Mouse (Mus musculus) left cerebral cortex, postnatal 10 days (tissue): ENCODE measurements around the gene Zbtb45. TPM values are rescaled to one million over a fixed set of nuclear protein-coding genes. Genes with fewer than 3 reads are reported as not detected.
A peak's percentile ranks its signal among the peaks of the same experiment; 100 is the strongest.

ENCODE experiments used
- DNase-seq, 2 experiments: peaks; one replicate each; pipeline ENCODE4 v3.0.0; 2021 to 2022; ENCODE audit warnings: low spot score in 2 of 2, mixed read lengths in 1 of 2; ENCODE audit errors: extremely low spot score in 1 of 2
- intact Hi-C: fragments of 180-260 bp; cut with DNase I; formaldehyde crosslinking; loops from one replicate; pipeline ENCODE4 v1.15.1; 2025
- total RNA-seq, 2 experiments: library from RNA; stranded (reverse); gene quantifications; 2 replicates each; pipeline ENCODE4 v1.2.3; 2021

Zbtb45 gene
- total RNA-seq, 2 experiments from 2014 or later: 31.3 to 32.1 TPM

DNA sequence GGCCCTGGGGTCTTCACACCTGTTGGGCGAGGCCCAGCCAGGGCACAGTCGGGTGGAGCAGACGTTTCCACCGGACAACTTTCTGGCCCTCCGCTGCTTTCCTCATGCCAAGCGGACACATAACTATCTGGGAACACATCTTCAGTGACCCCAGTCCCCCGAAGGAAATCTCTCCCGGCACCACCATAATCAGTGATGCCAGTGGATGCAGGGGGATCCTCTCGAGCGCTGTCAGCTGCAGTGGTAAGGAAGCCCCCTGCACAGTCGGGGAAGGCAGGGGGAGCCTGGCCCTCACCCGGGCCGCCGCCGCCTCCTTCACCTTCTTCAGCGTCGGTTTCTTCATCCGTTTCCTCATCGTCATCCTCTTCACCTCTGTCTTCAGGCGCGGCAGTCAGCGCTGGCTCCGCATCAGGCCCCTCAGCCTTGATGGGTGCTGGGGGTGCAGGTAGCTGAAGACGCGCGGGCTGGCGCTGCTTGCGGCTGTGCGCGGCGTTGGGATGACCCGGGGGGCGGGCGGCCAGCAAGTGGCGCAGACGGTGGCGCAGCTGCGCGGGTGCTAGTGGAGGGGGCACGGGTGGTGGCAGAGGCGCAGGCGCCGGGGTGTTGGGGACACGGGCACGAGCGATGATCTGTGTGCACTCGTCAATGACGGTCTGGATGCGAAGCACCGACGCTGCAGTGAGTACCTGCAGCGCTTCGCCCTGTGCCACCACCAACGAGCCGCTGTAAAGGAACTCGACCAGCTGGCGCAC is 2.3 kb downstream of the Zbtb45 start:
- intact Hi-C loops: loop anchor here (2.0 to 5.0 kb wide), 3 partner anchors 17 to 95 kb away; no protein-coding TSS in a partner anchor
- DNase-seq: peak in 1 of 2 experiments; percentile 58

DNA sequence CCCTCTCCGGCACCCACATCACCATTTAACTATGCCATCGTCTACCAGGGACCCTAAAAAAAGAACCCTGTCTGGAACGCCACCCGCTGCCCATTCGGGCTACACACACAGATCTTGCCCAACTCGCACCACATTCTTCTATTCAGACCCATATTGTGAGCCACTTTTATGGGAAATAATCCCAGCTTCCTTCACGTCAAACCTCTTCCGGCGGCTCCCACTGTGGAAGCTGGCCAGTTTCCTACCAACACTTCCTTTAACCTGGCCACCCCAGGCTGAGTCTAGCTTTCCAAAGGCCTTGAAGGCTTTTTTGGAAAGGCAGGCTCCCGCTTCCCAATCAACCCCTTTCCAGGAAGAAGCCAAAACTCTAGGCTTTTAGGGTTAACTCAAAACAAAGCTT is 3.3 kb downstream of the Zbtb45 start:
- intact Hi-C loops: loop anchor here (5.0 kb wide), 2 partner anchors 36 to 94 kb away; no protein-coding TSS in a partner anchor
- DNase-seq: peak in 1 of 2 experiments; percentile 29

DNA sequence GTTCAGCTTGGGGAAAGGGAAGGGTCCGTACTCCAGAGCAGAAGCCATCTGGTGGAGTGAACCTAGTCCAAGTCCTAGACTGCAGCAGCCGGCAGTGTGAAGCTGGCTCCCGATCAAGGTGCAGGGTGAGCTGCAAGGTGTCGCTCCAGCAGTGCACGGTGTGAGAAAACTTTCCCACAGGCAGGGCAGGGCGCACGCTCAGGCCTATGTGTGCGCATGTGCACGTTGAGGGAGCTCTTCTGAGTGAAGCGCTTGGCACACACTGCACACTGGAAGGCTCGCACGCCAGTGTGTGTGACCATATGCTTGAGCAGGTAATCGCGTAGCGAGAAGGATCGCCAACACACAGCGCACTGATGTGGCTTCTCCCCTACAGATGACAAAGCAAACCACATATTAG is 3.8 kb downstream of the Zbtb45 start:
- peak in 1 of 2 experiments; percentile 26 for DNase-seq

DNA sequence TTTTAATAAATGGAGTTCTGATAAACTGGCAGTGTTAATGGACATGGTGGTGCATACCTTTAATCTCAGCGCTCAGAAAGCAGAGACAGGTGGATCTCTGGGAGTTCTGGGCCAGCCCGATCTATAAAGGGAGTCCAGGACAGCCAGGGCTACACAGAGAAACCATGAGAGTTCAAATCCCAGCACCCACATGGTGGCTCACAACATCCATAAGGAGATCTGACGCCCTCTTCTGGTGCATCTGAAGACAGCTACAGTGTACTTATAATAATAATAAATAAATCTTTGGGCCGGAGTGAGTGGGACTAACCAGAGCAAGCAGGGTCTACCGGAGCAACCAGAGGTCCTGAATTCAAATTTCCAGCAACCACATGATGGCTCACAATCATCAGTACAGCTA is 6.5 kb downstream of the Zbtb45 start:
- intact Hi-C loops: no loop called here
- DNase-seq: no peak

More for the DNA sequence above, 3.8 kb downstream of the Zbtb45 start:
- intact Hi-C loops: loop anchor here (5.0 kb wide), 2 partner anchors 36 to 94 kb away; no protein-coding TSS in a partner anchor

DNA sequence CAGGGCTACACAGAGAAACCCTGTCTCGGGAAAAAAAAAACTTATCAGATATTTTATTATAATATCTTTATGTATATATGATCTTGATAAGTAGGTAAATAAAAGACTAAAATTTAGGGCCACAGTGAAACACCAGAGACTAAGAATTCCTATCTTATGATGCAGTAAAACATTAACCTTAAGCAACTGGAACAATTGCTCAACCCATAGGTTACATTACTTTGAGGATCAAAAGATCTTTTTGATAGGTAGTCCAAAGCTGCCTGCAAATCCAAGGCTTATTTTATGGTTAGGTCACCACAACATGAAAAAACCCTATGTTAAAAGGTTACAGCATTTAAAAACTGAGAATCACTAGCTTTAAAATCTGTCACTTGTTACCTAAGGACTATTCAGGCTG is 8.2 kb downstream of the Zbtb45 start:
- intact Hi-C loops: no loop called here

DNA sequence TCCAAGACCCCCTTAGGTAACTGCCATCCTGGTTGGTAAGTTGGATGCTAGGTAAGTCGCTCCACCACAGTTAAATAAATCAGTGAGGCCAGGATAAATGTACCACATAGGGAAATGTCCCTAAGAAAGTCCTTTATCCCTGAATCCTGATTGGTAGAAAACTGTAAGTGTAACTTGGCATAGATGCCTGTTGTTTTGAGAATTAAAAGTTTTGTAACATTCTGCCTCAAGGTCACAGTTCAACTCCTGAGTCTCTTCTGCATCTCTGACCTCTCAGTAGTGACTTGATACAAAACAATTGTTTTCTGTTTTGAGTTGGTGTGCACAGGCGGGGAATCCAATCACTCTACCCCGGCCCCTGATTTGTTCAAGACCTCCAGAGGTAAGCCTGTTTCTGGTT is 11.0 kb downstream of the Zbtb45 start, which contains the start of gene Trim28:
Trim28 (plus strand) TSS at position 264 of the 400 bp plus-strand sequence.
- no peak for DNase-seq
- intact Hi-C loops: no loop called here

More for the DNA sequence above, 8.2 kb downstream of the Zbtb45 start:
- DNase-seq: no peak

DNA sequence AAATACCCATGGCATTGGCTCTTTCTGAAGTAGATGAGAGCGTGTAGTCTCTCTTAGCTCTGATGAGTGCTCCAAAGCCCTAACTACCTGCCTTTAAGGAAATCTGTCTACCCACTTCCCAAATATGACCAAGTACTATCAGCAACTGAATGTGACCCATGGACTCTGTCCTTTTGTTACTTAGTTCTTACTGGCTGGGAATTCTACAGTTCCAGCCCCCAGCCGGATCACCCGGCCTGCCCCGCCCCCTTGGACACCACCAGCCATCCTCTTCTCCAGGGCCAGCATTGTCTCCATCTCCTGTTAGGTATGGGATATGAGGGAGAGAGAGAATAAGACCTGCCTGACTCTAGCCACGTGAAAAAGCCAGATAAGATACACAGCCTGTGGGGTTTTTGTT is 11.8 kb downstream of the Zbtb45 start, which contains the start of gene Slc27a5:
Slc27a5 (minus strand) TSS at position 140 of the 400 bp plus-strand sequence.
- intact Hi-C loops: no loop called here

DNA sequence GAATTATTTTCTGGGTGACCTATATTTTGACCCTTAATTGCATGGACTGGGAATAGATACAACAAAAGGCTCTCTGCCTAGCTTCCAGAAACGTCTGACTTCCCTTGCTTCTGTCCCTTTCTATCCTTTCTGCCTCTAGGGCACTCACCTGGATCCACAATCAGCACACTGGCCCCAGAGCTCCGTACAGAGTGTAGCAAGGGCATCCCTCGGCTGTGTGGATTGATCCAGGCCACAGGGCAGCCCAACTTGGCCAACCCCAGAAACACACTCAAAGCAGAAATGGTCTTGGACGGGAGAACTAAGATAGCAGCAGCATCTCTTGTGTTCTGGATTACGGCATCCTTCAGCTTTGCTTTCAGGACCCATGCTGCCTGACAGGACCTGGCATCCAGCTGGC is 12.6 kb downstream of the Zbtb45 start:
- DNase-seq: no peak
- intact Hi-C loops: no loop called here

More for the DNA sequence above, 11.8 kb downstream of the Zbtb45 start, which contains the start of gene Slc27a5:
- no peak for DNase-seq

DNA sequence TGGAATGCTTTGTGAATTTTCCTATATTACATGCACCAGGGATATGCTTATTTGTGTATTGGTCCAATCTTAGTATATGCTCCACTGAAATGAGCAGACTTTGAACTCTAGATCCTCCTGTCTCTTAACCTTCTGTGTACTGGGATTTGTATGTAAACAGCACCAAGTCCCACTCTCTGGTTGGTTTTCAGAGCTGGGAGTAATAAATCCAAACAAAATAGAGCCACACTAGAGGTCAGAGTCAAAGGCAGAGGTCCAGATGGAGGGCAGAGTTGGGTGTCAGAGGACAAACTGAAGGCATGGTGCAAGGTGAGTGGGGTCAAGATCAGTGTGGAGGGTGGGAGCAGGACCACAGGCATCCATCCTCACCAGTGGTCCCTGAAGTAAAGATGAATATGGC is 14.0 kb downstream of the Zbtb45 start:
- intact Hi-C loops: no loop called here
- no peak for DNase-seq

DNA sequence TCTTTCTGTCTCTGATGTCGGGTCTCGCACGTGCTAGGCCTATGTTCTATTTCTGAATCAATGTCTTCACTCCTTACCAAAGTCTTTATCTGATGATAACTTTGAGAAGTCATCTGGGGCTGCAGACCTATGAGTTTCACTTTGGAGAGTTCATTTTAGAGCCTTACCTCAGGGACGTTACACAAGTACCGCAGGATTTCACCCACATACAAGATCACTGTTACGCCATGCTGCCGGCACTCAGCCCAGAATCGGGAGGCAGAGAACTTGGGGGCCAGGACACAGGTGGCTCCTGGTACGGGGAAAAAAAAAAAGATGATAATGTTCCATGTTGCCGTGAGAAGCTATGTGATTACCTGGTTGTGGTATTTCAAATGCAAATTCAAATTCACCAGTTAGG is 16.7 kb downstream of the Zbtb45 start:
- intact Hi-C loops: no loop called here
- DNase-seq: no peak

DNA sequence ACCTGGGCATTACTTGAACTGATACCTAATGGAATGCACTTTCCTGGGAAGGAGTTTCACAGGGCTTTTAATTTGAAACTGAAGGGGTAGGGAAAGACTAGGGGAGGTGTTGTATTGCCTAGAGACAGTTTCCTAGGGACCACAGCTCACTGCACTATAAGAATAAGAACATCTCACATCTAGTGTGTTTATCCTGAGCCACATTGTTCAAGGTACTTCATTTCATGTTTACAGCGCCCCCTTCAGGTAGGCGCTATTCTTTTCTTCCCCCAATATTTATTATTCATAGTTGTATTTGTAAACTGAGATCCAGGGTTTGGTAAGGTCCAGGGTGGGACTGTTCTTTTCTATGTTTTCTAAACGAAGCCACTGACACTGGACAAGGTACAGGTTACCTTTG is 17.6 kb downstream of the Zbtb45 start:
- intact Hi-C loops: no loop called here
- DNase-seq: no peak

DNA sequence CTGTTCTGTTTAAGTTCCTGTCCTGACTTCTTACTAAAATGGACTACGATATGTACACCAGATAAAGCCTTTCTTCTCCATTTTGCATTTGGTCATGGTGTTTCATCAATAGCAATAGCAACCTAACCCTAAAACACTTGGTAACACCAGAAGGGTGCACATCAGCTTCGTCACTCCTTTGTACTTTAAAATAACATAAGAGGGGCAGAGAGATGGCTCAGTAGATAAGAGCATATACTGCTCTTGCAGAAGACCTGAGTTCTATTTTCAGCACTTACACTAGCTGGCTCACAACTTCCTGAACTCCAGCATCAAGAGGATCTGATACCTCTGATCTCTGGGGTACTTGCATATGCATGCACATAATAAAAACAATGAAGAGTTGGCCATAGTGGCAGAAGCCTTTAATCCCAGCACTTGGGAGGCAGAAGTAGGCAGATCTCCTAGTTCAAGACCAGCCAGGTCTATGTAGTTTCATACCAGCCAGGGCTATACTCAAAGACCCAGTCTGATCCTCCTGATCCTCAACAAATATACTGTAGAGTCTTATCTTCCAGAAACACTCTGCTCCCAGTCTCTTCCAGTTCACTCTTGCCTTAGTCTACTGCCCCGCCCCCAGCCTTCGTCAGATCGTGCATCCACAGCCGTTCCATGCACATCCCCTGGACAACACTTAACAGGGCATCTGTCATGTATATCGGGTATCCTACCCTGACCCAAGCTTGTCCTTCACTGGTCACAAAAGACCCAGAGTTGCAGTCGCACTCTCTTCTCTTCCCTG is 22.2 kb downstream of the Zbtb45 start:
- intact Hi-C loops: no loop called here
- DNase-seq: no peak

DNA sequence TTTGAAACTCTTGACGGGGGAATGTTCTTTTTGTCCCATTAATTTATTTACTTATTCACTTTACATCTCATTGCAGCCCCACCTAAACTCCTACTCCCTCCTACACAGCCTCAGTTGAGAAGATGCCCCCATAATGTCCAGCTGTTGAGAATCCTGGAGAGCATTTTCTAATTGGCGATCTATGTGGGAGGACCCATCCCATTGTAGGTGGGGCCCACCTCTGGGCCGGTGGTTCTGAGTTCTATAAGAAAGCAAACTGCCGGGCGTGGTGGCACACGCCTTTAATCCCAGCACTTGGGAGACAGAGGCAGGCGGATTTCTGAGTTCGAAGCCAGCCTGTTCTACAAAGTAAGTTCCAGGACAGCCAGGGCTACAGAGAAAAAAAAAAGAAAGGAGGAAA is 22.9 kb downstream of the Zbtb45 start:
- intact Hi-C loops: no loop called here
- no peak for DNase-seq

DNA sequence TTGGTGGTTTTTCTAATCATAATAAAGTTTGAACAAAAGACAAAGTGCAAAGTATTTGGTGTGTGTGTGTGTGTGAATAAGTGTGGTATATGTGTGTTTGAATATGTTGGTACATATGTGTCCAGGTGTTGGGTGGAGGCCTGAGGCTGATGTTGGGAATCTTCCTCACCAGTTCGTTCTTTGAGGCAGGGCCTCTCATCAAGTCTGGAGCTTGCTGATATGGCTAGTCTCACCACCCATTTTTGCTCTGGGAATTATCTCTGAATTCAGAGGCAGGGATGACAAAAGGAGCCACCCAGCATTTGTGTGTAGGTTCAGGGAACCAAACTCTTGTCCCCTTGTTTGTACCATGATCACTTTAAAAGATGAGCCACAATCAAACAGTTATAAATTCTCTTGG is 24.1 kb downstream of the Zbtb45 start:
- no peak for DNase-seq
- intact Hi-C loops: no loop called here

DNA sequence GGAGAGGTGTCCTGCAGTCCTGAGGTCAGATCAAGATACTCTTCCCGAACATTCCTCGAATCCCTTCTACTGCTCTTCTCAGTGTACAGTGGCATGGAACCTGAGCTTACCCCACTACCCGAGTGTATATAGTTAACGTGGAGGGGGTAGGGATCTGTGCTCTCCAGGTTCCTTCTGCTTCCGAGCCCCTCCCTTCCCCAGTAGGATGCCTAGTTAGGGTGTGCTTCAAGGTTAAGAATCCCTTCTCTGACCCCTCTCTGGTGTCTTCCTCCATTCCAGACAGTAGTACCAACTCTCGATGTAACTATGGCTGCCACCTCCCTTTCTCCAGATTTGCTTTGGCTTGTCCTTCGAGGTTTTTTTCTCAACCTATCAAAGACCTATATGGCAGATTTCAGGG is 29.5 kb downstream of the Zbtb45 start:
- no peak for DNase-seq
- intact Hi-C loops: no loop called here

DNA sequence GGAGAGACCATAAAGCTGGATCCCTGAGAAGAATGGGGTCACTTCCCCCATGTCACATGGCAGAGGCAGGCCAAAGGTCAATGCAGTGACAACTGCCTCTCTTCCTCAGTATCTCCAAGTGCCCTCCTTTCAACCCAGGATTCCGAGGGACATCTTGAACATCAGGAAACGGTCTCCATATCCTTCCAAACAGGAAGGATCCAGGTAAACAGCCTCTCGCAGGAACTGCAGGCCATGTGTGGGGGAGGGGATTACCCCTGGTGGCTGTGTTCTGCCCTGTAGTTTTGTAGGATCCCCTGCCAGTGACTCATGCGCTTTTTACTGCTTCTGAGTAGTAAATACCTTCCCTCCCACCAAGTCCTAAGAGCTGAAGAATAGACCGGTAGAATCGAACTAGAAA is 30.1 kb downstream of the Zbtb45 start:
- DNase-seq: peak in 1 of 2 experiments; percentile 51
- intact Hi-C loops: no loop called here

DNA sequence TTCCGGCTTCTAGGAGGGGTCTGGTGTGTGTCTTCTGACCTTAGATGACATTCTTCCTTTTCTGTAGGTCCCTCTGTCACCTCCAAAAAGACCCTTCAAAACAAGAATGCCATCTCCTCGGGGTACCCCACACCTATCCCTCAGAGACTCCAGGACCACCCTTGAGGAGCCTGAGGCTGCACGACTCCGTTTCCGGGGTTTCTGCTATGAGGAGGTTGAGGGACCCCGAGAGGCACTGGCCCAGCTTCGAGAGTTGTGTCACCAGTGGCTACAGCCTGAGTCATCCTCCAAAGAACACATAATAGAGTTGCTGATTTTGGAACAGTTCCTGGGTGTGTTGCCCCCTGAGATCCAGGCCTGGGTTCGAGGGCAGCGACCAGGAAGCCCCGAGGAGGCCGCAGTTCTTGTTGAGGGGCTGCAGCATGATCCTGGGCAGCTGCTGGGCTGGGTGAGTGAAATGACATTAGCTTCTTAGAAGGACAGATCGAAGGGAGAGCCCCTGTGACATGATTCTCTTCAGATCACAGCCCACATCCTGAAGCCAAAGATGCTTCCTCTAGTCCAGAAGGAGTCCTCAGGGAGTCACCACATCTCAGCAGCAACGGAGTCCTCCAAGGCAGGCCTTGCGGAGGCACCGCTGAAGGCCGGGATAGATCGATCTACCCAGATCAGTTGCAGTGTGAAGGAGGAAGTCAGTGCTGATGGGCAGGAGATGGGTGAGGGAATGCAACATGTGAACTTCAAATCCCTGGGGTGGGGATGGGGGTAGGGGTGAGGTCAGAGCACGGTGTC is 30.7 kb downstream of the Zbtb45 start:
- peak in 1 of 2 experiments; percentile 37 for DNase-seq
- intact Hi-C loops: no loop called here

DNA sequence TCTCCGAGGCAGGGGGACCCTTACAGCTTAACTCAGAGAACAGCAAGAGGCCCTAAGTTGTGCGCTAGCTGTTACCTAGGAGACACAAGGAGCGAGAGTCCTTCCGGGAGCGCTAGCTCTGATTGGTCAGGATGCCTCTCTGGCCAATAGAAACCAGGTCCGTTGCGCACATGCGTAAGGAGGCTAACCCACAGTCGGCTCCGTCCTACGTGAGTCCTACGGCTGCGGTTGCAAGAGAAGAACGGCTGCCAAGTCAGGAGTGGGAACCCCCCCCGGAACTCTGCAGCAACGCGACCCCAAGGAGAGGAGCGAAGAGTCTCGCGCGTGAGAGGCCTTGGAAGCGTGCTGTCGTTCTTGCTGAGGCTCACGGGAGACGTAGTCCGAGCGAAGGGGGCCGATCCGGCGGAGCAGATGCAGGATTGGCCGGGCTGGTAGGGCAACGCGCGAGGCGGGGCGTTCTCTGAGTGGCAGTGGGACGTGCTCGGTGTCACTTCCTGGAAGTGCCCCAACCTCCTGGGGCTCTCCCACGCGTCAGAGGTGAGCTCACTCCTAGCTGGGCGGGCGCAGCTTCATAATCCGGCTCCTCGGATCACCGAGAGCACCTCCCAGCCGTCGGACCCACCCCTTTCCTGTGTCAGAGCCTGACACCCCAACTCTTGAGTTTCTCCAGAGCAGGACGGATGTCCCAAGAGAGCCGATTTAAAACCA is 32.0 kb downstream of the Zbtb45 start, which contains the start of gene Zfp446:
Zfp446 (plus strand) TSS at position 167 of the 708 bp plus-strand sequence.
- DNase-seq: peak; percentile 97 to 100
- intact Hi-C loops: no loop called here
